Mouse (Mus musculus) ES-Bruce4 (cell line): ENCODE data around the gene Cadps. TPM values are rescaled to one million over a fixed set of nuclear protein-coding genes. Genes with fewer than 3 reads are reported as not detected.

Experiments used
- H3K27ac ChIP-seq: 2 replicates; pipeline ENCODE4 v1.5.1; 2012; ENCODE audit warnings: low read length, inconsistent platforms; ENCODE audit not compliant: insufficient read depth
- H3K27me3 ChIP-seq: 2 replicates; pipeline ENCODE4 v1.6.1; 2012; ENCODE audit warnings: mild to moderate bottlenecking, low read length, inconsistent platforms; ENCODE audit not compliant: control insufficient read depth, poor library complexity, insufficient read depth, severe bottlenecking
- H3K36me3 ChIP-seq: 2 replicates; pipeline ENCODE4 v1.6.1; 2012; ENCODE audit warnings: inconsistent platforms, mild to moderate bottlenecking, low read length, moderate library complexity; ENCODE audit not compliant: control insufficient read depth, poor library complexity, insufficient read depth, severe bottlenecking
- H3K4me1 ChIP-seq: one replicate; pipeline ENCODE4 v1.8.1; 2011; ENCODE audit warnings: low read length; ENCODE audit not compliant: control insufficient read depth, insufficient read depth
- H3K4me3 ChIP-seq: 2 replicates; pipeline ENCODE4 v1.5.1; 2011; ENCODE audit warnings: low read depth, mild to moderate bottlenecking, low read length
- H3K9ac ChIP-seq: 2 replicates; pipeline ENCODE4 v1.6.1; 2012; ENCODE audit warnings: low read depth, mild to moderate bottlenecking, inconsistent platforms; ENCODE audit not compliant: poor library complexity, severe bottlenecking
- H3K9me3 ChIP-seq: replicated peaks from 2 replicates; pipeline ENCODE4 v1.6.1; 2012; ENCODE audit warnings: mild to moderate bottlenecking, low read length, inconsistent platforms; ENCODE audit not compliant: control insufficient read depth, poor library complexity, insufficient read depth, severe bottlenecking
- CTCF ChIP-seq: IDR thresholded peaks from one replicate; pipeline ENCODE4 v1.8.1; 2011; ENCODE audit warnings: low read depth, low read length
- EP300 ChIP-seq: IDR thresholded peaks from 2 replicates; pipeline ENCODE4 v1.6.1; 2011; ENCODE audit warnings: low read depth, low read length; ENCODE audit not compliant: insufficient read depth
- POLR2A ChIP-seq: IDR thresholded peaks from one replicate; pipeline ENCODE4 v1.8.1; 2011; ENCODE audit warnings: low read length; ENCODE audit not compliant: insufficient read depth
- polyA plus RNA-seq: library from polyadenylated mRNA; stranded (reverse); fragments of >200 nt; gene quantifications from 2 replicates; pipeline ENCODE4 v1.2.4, GENCODE M21; 2011; ENCODE audit warnings: low read depth; ENCODE audit not compliant: missing spikeins, insufficient read depth, insufficient read length

Gene Cadps
- polyA plus RNA-seq, 1 experiment, result 1.3 TPM

DNA sequence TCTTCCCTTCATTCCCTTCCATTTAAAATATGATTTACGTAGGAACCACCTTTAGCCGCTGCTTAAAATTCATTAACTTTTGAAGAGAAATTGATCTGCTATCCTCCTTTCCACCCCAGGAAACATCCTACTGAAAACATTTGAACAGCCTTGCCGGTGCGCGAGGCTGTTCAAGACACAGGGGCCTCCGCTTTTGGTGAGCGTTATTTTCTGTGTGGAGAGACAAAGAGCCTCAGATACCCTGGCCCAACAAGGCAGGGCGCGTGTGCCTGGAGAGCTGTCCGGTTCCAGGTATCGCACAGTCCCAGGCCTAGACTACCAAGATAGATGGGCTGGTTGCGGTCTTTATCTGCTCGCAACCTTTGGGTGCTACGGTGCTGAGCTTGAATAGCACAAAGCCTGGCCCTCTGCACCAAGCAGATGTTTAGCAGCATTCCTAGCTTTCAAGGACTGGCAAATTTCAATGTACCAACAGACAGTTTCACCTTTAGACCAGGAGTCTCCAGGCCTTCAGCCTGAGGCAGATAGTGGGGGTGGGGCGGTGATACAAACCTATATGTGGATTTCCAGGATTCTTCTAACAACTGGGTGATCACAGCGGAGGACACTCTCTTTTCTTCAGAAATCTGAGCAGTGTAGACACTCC lies 472.5 kb downstream of the Cadps start:
- Histone ChIP-seq H3K36me3 (no peaks in the 10 kb centered on the region), H3K27ac (no peak overlapping the region), H3K9me3 (no peaks in the 10 kb centered on the region), H3K4me1 (peaks cover 2% of the 10 kb centered on the region), H3K4me3 (no peak overlapping the region), H3K27me3 (peaks cover 23% of the 10 kb centered on the region), H3K9ac (no peak overlapping the region)
- TF ChIP-seq EP300 (no peak), CTCF (no peak), POLR2A (no peak)

DNA sequence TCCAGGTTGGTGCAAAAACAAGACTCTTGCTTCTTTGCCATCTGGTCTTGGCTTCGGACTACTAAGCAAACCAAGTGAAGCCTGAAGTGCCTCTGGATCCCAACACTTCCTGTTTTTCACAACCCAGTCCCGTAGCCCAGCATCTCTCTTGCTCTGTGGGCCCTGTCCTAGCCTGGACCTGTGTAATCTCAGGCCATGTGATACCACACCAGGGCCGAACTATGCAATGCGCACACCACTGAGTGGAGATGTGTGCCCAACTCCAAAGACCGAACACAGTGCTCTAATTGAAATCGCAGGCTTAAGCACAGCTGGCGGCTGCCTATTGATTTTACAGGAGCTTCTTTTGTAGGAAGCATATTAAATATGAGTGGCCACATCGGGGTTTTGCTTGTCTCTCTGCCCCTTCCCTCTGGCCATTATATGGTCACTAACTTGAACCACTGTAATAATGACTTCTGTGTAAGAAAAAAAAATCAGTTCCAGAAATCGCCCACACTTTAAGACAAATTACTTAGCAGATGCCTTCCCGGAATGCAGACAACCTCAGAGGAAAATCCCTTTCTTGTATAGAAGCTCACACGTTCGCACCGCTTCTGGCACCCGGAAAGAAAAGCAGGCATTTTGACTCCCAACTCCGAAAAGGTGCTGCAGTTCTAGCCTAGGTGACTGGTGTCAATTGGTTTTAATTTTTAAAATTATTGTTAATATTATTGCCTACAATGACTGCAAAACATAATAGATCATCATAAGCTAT lies 473.4 kb downstream of the Cadps start:
- H3K36me3 ChIP-seq, result no peaks in the 10 kb centered on the region

GRCm38 (mm10) chr14:12348089-12348488 lies 474.8 kb downstream of the Cadps start, which contains the start of gene Fezf2:
TSS of gene Fezf2 (minus strand) at chr14:12348189.
- Histone ChIP-seq H3K4me1 (peaks cover 2% of the 10 kb centered on the region), H3K27me3 (peaks cover 39% of the 10 kb centered on the region), H3K36me3 (no peaks in the 10 kb centered on the region), H3K9ac (no peak within 1 kb of the TSS), H3K9me3 (no peaks in the 10 kb centered on the region), H3K27ac (no peak within 1 kb of the TSS), H3K4me3 (no peak within 1 kb of the TSS)
- TF ChIP-seq POLR2A (no peak), CTCF (no peak), EP300 (no peak)

More for the DNA sequence above, 473.4 kb downstream of the Cadps start:
- H3K27me3 ChIP-seq, result peaks cover 30% of the 10 kb centered on the region
- no peak overlapping the region for H3K9ac ChIP-seq
- no peak for TF ChIP-seq EP300
- peaks cover 2% of the 10 kb centered on the region for H3K4me1 ChIP-seq
- no peak overlapping the region for H3K4me3 ChIP-seq
- H3K9me3 ChIP-seq, result no peaks in the 10 kb centered on the region
- no peak overlapping the region for H3K27ac ChIP-seq

- Histone ChIP-seq H3K4me1 (peaks cover 2% of the 10 kb centered on the region), H3K9me3 (no peaks in the 10 kb centered on the region), H3K27ac (no peak overlapping the region), H3K27me3 (peaks cover 48% of the 10 kb centered on the region), H3K36me3 (no peaks in the 10 kb centered on the region), H3K4me3 (no peak overlapping the region), H3K9ac (no peak overlapping the region)
- no peak for TF ChIP-seq CTCF
- TF ChIP-seq POLR2A, result no peak
- no peak for TF ChIP-seq EP300
These were observed 475.8 kb downstream of the Cadps start for GRCm38 (mm10) chr14:12346865-12347600.

DNA sequence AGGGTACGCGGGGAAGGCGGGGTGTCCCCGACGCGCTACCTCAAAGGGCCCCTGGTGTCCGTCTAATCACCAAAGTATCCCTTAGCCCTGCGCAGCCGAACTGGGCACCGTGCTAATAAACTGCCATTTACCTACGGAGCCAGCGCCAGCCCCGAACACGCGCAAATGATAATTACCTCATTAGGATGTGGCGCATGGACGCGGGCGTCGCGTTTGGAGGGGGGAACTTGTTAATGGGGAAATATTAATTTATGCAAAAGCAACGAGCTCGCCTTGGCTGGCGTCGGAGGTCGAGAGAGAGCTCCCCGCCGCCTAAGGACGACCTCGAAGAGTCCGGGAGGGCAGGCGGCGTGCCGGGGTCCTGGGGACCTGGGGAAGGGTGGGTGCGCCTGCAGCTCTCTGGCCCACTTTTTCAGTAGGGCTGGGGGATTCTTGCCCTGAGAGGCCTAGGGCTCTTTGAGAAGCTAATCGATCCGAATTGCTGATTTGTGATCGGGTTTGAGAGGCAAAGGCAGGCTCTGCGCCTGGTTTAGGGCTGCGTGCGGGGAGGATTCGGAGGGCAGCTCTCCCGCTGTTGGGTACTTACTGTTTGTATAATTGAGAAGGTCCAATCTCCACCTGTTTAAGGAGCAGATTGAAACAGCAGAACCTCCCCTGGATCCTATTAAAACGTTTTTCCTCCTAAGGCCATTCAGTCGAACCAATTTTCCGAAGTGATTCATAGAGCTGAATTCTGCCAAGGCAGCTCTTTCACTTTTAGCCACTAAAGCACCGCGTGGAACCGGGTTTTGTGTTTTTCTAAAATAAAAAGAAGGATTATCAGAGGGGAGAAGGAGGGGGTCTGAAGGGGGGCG lies 476.6 kb downstream of the Cadps start:
- Histone ChIP-seq H3K36me3 (no peaks in the 10 kb centered on the region), H3K27me3 (peaks cover 49% of the 10 kb centered on the region), H3K4me1 (peaks cover 2% of the 10 kb centered on the region), H3K9me3 (no peaks in the 10 kb centered on the region), H3K27ac (no peak overlapping the region), H3K9ac (no peak overlapping the region), H3K4me3 (peak overlapping the region; percentile 42)
- TF ChIP-seq POLR2A (no peak), CTCF (no peak), EP300 (no peak)
